Mouse (Mus musculus): ENCODE measurements around the gene Rab17. TPM values are rescaled to one million over a fixed set of nuclear protein-coding genes. Genes with fewer than 3 reads are reported as not detected.

The Rab17 gene
- total RNA-seq, 2 experiments from 2014 or later = not detected

- DNase-seq = no peak
Measured at GRCm38 (mm10) chr1:90927929-90928574, 41.4 kb downstream of the Rab17 start.

DNA sequence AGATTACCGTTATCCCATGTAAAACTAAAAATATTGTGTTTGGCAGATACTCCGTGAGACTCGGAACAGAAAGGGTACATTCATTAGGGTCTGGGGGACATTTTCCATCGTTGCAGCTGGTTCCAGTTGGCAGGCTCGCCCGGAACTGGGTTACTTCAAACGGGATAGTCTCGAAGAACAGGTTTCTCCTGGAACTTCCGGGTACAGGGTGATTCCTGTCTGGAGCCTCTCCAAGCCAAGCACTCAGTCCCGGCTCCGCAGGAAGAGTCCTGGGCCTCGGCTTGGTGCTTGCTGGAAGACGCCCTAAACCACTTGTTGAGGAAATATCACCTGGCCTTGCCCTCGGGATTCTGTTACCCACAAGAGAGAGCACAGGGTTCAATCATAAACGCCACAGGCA is 42.2 kb downstream of the Rab17 start:
- no peak for DNase-seq

- DNase-seq = no peak
Measured at GRCm38 (mm10) chr1:90926030-90926429, 43.4 kb downstream of the Rab17 start.

DNA sequence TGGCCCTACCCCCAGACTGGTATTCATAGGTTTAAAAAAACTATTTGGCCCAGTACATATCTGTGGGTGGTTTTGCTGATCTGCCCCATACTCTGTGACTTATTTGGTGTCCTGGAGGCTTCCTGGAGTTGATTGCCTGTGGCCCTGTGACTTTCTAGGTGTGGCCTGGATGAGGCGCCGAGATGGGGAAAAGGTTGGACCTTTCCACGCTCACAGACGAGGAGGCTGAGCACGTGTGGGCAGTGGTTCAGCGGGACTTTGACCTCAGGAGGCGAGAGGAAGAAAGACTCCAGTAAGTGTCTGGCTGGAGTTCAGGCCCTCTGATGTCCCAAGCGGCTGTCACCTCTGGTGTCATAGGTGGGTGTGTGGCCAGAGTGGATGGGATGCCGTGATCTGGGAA is 47.8 kb downstream of the Rab17 start:
- DNase-seq = no peak

DNA sequence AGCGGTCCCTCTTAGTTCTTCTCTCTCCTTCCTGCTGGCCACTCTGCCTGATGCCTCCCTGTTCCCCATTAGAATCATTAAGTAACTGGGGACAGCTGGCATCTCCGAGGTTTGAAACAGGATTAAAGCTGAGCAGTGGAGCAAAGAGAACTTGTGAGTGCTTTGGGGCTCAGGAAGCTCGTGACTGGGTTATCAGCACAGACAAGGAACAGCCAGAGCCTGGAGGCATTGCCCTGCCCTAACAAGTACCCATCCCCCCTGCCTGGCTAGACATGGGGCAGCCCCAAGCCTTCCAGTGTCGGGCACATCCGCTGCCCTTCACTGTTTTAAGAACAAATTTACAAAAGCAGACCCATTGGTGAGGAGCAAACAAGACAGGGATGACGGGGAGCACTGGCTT is 52.0 kb downstream of the Rab17 start:
- DNase-seq = no peak

DNA sequence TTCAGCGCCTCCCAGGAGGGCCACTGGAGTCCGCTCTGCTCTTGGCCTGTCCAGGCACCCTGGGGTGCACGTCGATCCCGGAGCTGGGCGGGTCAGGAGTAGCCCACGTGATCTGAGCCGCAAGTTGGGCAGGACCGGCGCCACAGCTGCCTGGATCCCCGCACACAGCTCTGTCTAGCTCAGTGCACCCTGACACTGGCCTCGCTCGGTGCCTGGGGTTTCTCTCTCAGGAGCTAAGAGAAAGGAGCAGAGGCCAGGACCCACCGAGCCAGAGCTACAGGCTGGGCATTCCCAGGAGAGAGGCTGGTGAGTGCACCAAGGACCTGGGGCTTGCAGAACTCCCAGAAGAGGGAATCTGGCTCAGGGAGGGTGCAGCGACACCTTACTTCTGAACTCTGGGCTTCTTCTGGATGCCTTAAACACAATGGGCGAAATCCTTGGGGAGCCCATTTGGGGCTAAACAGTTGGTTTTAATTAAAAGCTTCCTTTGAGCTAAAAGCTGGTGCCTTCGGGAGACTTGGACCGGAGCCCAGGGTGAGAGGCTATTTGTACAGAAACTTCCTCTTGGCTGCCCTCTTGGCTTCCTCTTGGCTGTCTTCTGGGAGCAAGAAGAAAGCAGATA is 54.4 kb downstream of the Rab17 start, which contains the start of gene Mlph:
Mlph (plus strand) TSS at position 138 of the 622 bp plus-strand sequence.
- DNase-seq = peak; percentile 39

GRCm38 (mm10) chr1:90913231-90913630 is 56.2 kb downstream of the Rab17 start:
- DNase-seq = no peak

DNA sequence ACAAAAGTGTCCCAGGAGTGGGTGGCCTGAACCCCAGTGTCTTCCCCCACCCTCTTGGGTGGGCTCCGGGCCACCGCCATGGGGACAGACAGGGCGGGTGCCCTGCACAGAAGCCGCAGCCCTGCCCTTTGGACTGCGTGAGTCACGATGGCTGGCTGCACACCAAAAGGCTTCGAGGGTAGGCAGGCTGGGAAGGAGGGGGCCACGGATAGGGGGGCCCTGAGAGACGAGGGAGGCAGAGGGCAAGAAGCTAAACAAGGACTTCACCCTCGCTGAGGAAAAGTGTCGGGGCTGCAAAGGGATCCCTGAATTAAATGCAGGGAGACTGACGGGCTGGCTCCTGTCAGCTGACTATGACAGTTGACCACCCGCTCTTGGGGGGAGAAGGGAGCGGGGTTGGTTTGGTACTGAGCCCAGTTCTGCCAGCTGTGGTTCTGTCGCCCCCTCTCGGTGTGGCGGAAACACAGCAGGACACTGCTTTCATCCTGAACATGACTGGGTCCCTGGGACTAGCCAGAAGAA is 59.8 kb downstream of the Rab17 start:
- DNase-seq = peak; percentile 62

DNA sequence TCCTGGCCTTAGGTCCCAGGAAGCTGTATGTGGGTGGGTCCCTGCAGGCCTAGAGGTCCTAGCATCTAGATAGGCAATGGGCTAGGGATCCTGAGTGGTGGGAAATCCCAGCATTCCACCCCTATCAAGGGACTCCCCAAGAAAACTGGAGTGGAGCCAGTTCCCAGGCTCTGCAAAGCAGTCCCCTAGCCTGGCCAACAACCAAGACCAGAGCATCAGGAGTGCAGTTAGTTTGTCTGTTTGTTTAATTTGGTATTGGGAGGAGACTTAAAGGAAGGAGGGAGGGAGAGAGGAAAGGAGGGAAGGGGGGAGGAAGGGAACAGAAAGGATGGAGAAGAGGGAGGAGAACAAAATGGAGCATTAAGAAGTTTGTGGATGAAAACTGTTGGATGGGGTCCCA is 60.3 kb downstream of the Rab17 start:
- no peak for DNase-seq

Other genes starting within 250 kb of the Rab17 start
- gene Col6a3, start 125.7 kb downstream of the Rab17 start, total RNA-seq (2021) = 100 to 1,000 TPM in 1 of 2 experiments, 10 to 100 TPM in 1; 86.2 to 121 TPM
- under 1 TPM; 0.26 to 0.51 TPM for gene Mlph, start 54.6 kb downstream of the Rab17 start, total RNA-seq (2021)
- not detected for gene Prlh, start 16.6 kb downstream of the Rab17 start, total RNA-seq (2021)
- 100 to 1,000 TPM; 143 to 163 TPM for gene Lrrfip1, start 29.1 kb upstream of the Rab17 start, total RNA-seq (2021)
- gene Rbm44, start 175.4 kb upstream of the Rab17 start, total RNA-seq (2021) = not detected
- gene Ramp1, start 210.2 kb upstream of the Rab17 start, total RNA-seq (2021) = 10 to 100 TPM; 23.9 to 32.4 TPM